Mouse (Mus musculus): ENCODE data around the gene Foxp1. TPM values are rescaled to one million over a fixed set of nuclear protein-coding genes. Genes with fewer than 3 reads are reported as not detected.

Gene Foxp1
- polyA plus RNA-seq, 1 experiment, result 73.4 TPM

DNA sequence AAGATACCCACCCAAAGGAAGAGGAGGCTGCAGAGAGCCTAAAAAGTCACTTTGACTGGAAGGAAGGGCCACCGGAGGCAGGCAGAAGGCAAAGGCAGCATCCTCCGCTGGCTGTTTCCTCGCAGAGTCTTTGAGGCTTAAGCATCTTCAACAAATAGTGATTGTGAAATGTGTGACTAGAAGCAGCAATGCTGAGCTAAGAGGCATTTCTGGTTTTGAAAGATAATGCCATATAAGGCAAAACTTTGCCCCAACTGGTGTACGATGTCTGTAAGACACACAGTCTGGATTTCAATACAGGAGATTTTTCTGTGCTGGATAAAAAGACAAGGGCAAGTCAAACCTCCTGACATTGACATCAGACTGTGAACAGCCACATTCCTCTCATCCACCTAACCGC lies 51.6 kb downstream of the Foxp1 start:
- TF ChIP-seq POLR2A (IDR thresholded peaks at IDR 0.05; ENCODE audit: borderline replicate concordance, low read depth, low read length) (no peak), CTCF (IDR thresholded peaks at IDR 0.05; ENCODE audit: low read depth, low read length) (no peak)
- Histone ChIP-seq H3K27ac (ENCODE audit: insufficient read depth, low read depth, low read length) (no peak overlapping the region), H3K4me3 (ENCODE audit: insufficient read depth, low read length) (no peak overlapping the region), H3K4me1 (ENCODE audit: control insufficient read depth, insufficient read depth, low read length) (peaks cover 21% of the 10 kb centered on the region)

DNA sequence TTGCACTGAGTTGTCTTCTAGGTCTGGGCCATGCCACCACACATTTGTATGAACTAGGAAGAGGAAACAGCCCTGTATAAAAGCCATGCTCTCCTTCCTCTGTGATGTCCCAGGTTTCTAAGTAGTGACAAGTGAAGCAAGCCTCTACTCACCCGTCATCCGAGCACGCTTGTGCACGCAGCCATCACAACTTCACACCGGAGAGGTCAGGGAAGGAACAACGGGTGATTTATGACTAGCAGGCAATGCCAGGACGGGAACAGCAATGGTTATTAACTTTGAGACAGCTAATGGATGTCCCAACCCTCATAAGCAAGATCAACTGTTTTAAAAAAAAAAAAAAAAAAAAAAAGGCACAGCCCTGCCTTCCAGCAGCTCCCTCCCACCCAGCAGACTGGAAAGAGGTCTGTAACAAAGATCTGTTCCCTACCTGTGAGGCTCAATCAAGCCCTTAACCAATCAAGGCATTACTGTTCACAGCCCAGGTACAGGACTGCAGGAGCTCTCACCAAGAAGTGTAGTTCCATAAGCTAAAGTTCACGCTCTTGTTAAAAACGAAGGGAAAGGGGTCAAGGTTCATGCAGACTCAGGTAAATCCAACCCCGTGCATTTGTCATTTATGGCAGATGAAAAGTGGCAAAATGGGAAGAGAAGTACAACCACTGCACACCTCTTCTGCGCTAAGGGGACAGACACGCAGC lies 53.2 kb downstream of the Foxp1 start:
- Histone ChIP-seq H3K4me3 (ENCODE audit: insufficient read depth, low read length) (no peak overlapping the region), H3K4me1 (ENCODE audit: control insufficient read depth, insufficient read depth, low read length) (peaks cover 21% of the 10 kb centered on the region), H3K27ac (ENCODE audit: insufficient read depth, low read depth, low read length) (no peak overlapping the region)
- TF ChIP-seq POLR2A (IDR thresholded peaks at IDR 0.05; ENCODE audit: borderline replicate concordance, low read depth, low read length), result no peak
- no peak for TF ChIP-seq CTCF (IDR thresholded peaks at IDR 0.05; ENCODE audit: low read depth, low read length)

DNA sequence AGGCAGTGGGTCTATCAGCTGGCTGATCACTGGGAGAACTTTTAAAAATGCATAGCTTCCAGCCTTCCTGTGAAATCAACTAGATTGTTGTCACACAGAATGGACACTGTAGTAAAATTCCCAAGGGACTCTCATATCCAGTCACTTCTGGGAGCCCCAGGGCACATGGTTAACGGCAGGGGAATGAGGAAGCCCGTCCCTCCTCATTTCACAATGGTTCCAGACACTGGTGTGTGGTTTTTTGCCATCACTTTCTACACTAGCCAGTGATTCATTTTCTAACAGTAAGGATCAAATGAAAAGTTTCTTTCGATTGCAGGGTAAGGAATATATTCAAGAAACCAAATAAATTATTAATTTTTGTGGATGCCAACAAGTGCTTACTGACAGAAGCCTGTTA lies 54.7 kb downstream of the Foxp1 start:
- Histone ChIP-seq H3K4me3 (ENCODE audit: insufficient read depth, low read length) (no peak overlapping the region), H3K27ac (ENCODE audit: insufficient read depth, low read depth, low read length) (no peak overlapping the region), H3K4me1 (ENCODE audit: control insufficient read depth, insufficient read depth, low read length) (peaks cover 21% of the 10 kb centered on the region)
- no peak for TF ChIP-seq POLR2A (IDR thresholded peaks at IDR 0.05; ENCODE audit: borderline replicate concordance, low read depth, low read length)
- no peak for TF ChIP-seq CTCF (IDR thresholded peaks at IDR 0.05; ENCODE audit: low read depth, low read length)

DNA sequence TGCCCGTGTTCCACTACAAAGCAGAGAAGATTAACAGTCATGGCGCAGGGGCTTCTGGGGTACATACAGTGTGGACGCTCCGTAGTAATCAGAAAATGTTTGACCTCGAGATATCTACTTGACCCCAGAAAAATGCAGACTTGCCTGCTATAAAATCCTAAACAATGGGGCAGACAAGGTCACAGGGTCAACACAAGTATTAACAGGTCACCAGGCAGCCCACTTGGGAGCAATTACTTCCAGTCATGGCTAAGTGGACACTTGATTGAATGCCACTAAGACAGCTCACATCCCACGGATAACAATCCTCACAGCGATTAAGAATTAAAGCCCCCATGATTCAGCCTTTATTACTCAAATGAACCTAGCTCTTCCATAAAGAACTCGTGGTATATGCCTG lies 55.4 kb downstream of the Foxp1 start:
- TF ChIP-seq CTCF (IDR thresholded peaks at IDR 0.05; ENCODE audit: low read depth, low read length) (no peak), POLR2A (IDR thresholded peaks at IDR 0.05; ENCODE audit: borderline replicate concordance, low read depth, low read length) (no peak)
- H3K27ac ChIP-seq (ENCODE audit: insufficient read depth, low read depth, low read length), result no peak overlapping the region
- peaks cover 21% of the 10 kb centered on the region for H3K4me1 ChIP-seq (ENCODE audit: control insufficient read depth, insufficient read depth, low read length)
- no peak overlapping the region for H3K4me3 ChIP-seq (ENCODE audit: insufficient read depth, low read length)

DNA sequence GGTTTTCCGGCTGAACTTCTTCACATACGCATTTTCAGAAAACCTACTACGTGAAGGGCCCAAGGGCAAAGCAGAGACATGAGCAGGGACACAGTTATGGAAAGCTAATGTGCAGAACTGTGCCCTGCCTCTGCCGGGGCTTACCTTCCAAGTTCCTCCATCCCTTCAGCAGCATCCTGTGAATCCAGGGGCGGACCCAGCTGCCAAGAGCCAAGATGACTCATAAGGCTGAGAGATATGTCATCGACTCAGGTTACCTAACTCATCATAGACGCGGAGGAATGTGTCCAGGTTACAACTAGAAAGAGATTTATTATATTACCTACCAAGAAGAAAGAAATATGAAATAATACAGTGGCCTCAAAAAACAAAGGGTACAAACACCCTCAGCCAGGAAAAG lies 56.2 kb downstream of the Foxp1 start:
- H3K27ac ChIP-seq (ENCODE audit: insufficient read depth, low read depth, low read length), result no peak overlapping the region
- peaks cover 19% of the 10 kb centered on the region for H3K4me1 ChIP-seq (ENCODE audit: control insufficient read depth, insufficient read depth, low read length)
- TF ChIP-seq POLR2A (IDR thresholded peaks at IDR 0.05; ENCODE audit: borderline replicate concordance, low read depth, low read length) (no peak), CTCF (IDR thresholded peaks at IDR 0.05; ENCODE audit: low read depth, low read length) (no peak)
- H3K4me3 ChIP-seq (ENCODE audit: insufficient read depth, low read length), result no peak overlapping the region

DNA sequence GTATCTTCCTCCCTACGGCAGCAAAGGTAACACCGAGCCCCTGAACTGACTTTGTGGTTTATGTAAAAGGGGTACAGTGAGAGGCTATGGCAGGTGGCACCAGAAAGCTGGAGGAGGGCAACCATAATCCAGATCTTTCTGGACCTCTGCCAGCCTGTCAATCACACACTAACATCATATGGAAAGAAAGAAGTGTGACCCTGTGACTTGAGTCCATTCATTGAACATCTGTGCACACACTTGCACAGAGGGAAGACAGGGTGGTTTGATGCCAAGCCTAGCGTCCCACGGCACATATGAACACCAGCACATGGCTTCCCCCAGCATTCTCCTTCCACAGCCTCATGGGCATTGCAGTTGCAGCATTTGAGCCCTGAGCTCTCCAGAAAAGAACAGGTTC lies 58.1 kb downstream of the Foxp1 start:
- peaks cover 10% of the 10 kb centered on the region for H3K4me1 ChIP-seq (ENCODE audit: control insufficient read depth, insufficient read depth, low read length)

DNA sequence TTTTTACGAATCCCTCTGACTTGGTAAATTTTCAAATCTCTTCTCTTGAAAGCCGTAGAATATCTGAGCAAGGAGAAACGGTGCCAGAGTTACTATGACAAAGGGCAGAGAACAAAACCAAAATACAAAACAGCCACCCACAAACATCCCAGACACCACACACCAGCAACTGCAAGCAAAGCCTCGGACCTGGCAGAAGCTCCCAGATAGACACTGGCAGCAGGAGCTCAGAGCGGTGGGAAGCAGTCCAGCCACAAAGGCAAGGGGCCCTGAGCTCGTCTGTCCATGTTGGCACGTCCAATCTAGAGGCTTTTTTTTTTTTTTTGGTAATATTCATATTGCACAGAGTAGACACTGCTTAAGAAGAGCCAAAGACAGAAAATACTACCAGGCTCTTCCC lies 58.6 kb downstream of the Foxp1 start:
- H3K4me3 ChIP-seq (ENCODE audit: insufficient read depth, low read length), result no peak overlapping the region
- TF ChIP-seq CTCF (IDR thresholded peaks at IDR 0.05; ENCODE audit: low read depth, low read length) (no peak), POLR2A (IDR thresholded peaks at IDR 0.05; ENCODE audit: borderline replicate concordance, low read depth, low read length) (no peak)

More for the DNA sequence above, 58.1 kb downstream of the Foxp1 start:
- no peak overlapping the region for H3K27ac ChIP-seq (ENCODE audit: insufficient read depth, low read depth, low read length)
- H3K4me3 ChIP-seq (ENCODE audit: insufficient read depth, low read length), result no peak overlapping the region
- TF ChIP-seq CTCF (IDR thresholded peaks at IDR 0.05; ENCODE audit: low read depth, low read length), result no peak
- TF ChIP-seq POLR2A (IDR thresholded peaks at IDR 0.05; ENCODE audit: borderline replicate concordance, low read depth, low read length), result no peak

DNA sequence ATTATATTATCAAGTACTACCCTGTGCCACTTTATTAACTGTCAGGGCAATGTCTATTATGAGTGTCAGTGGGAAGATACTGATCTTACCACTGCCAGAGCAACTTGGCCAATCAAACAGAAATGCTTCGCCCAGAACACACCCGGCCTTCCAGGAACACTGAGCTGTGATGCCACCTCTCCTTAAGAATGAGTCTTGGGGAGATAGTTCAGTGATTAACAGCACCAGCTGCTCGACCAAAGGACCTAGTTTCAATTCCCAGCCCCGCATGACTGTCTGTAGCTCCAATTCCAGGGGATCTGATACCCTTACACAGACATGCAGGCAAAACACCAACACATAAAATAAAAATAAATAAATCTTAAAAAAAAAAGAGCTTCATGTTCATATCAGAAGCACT lies 63.7 kb downstream of the Foxp1 start:
- H3K27ac ChIP-seq (ENCODE audit: insufficient read depth, low read depth, low read length), result no peak overlapping the region
- peaks cover 4% of the 10 kb centered on the region for H3K4me1 ChIP-seq (ENCODE audit: control insufficient read depth, insufficient read depth, low read length)
- TF ChIP-seq CTCF (IDR thresholded peaks at IDR 0.05; ENCODE audit: low read depth, low read length) (no peak), POLR2A (IDR thresholded peaks at IDR 0.05; ENCODE audit: borderline replicate concordance, low read depth, low read length) (no peak)
- H3K4me3 ChIP-seq (ENCODE audit: insufficient read depth, low read length), result no peak overlapping the region

More for the DNA sequence above, 58.6 kb downstream of the Foxp1 start:
- Histone ChIP-seq H3K27ac (ENCODE audit: insufficient read depth, low read depth, low read length) (no peak overlapping the region), H3K4me1 (ENCODE audit: control insufficient read depth, insufficient read depth, low read length) (peaks cover 8% of the 10 kb centered on the region)

DNA sequence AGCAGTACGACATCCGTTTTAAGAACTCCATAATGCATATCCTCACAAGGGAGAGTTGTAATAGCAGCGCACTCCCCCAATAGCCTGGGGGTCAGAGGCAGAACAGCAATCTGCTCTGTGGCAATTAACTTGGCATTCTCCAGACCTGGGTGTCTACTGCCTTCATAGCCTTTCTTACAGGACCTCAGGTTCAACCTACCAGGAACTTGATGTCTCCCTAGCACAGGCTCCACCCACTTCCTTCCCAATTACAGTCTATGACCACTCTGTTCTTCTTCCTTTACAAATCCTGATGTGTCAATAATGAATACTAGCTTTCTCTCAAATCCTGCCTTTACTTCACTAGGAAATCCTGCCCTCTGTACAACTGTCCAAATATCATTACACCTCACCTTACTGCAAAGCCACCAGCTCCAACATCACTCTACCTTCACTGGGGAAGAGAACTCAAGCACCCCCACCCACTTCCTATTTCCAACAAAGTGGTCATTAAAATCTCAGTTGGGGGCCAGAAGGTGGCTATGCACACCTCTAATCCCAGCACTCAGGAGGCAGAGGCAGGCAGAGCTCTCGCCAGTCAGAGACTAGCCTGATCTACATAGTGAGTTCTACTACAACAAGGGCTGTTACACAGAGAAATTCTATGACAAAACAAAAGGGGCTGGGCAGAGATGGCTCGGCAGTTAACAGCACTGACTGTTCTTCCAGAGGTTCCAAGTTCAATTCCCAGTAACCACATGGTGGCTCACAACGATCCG lies 68.6 kb downstream of the Foxp1 start:
- Histone ChIP-seq H3K27ac (ENCODE audit: insufficient read depth, low read depth, low read length) (no peak overlapping the region), H3K4me3 (ENCODE audit: insufficient read depth, low read length) (no peak overlapping the region), H3K4me1 (ENCODE audit: control insufficient read depth, insufficient read depth, low read length) (peaks cover 8% of the 10 kb centered on the region)
- TF ChIP-seq CTCF (IDR thresholded peaks at IDR 0.05; ENCODE audit: low read depth, low read length), result no peak
- TF ChIP-seq POLR2A (IDR thresholded peaks at IDR 0.05; ENCODE audit: borderline replicate concordance, low read depth, low read length), result no peak

DNA sequence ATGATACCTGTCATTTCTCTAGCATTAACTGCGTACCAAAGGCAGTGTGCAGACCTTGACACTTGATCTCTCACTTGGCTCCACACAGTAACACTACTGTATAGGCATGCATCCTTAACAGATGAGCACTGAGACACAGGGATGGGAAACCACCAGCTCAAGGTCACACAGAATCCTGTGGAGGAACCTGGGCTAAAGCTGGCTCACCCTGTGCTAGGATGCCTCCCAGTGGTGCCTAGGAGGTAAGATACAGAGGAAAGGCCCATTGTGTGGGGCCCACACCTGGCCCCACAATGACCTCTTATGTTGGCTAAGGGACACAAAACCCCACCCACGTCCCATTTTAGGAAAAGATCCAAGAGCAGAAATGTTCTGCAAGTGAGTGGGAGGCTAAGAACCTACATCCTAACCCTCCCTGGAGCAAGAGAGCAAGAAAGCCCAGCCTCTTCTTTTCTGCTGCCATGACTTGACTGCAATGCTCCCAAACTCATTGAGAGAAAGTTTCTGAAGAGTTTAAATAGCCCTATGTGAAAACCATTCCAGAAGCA lies 69.8 kb downstream of the Foxp1 start:
- H3K4me3 ChIP-seq (ENCODE audit: insufficient read depth, low read length), result no peak overlapping the region
- peaks cover 8% of the 10 kb centered on the region for H3K4me1 ChIP-seq (ENCODE audit: control insufficient read depth, insufficient read depth, low read length)
- TF ChIP-seq CTCF (IDR thresholded peaks at IDR 0.05; ENCODE audit: low read depth, low read length) (peak; percentile 35), POLR2A (IDR thresholded peaks at IDR 0.05; ENCODE audit: borderline replicate concordance, low read depth, low read length) (no peak)
- H3K27ac ChIP-seq (ENCODE audit: insufficient read depth, low read depth, low read length), result no peak overlapping the region
